Mouse (Mus musculus): ENCODE measurements around the gene Sec16a. TPM values are rescaled to one million over a fixed set of nuclear protein-coding genes. Genes with fewer than 3 reads are reported as not detected.

Gene Sec16a
- 29.4 and 37.1 TPM in 2 replicates for polyA plus RNA-seq (2016; fragmentation: Nextera tagmentation; extraction: Ambion mirVana)

GRCm38 (mm10) chr2:26444946-26445665 lies at the start of gene Sec16a:
Sec16a (minus strand) TSS chr2:26445216.
- Histone ChIP-seq H3K4me1 (peaks cover 28% of the 10 kb centered on the region), H3K27me3 (ENCODE audit: low read depth, poor library complexity, severe bottlenecking) (no peaks in the 10 kb centered on the region), H3K27ac (peak within 1 kb of the TSS; percentile 92), H3K9me3 (replicated peaks) (no peaks in the 10 kb centered on the region), H3K36me3 (peaks cover 19% of the 10 kb centered on the region), H3K4me3 (peak within 1 kb of the TSS; percentile 93)
- peak; percentile 100 for DNase-seq (ENCODE audit: low spot score)
- 1% methylated on average over 61 of the region's 61 CpGs for WGBS

GRCm38 (mm10) chr2:26494396-26494795 lies 49.4 kb upstream of the Sec16a start:
- H3K27ac ChIP-seq, result peak overlapping the region; percentile 83
- peaks cover 96% of the 10 kb centered on the region for H3K4me1 ChIP-seq
- H3K9me3 ChIP-seq (replicated peaks), result no peaks in the 10 kb centered on the region
- 4% methylated on average over 7 of the region's 7 CpGs for WGBS
- H3K36me3 ChIP-seq, result no peaks in the 10 kb centered on the region
- DNase-seq (ENCODE audit: low spot score), result peak; percentile 81
- H3K27me3 ChIP-seq (ENCODE audit: low read depth, poor library complexity, severe bottlenecking), result no peaks in the 10 kb centered on the region
- peak overlapping the region; percentile 18; the same call in 1 of the 2 replicates for H3K4me3 ChIP-seq

- Histone ChIP-seq H3K9me3 (replicated peaks) (no peaks in the 10 kb centered on the region), H3K27ac (peak overlapping the region; percentile 83), H3K27me3 (ENCODE audit: low read depth, poor library complexity, severe bottlenecking) (no peaks in the 10 kb centered on the region), H3K4me1 (peaks cover 99% of the 10 kb centered on the region), H3K4me3 (peak overlapping the region; percentile 14), H3K36me3 (no peaks in the 10 kb centered on the region)
- WGBS, result 20% methylated on average over 9 of the region's 9 CpGs
- DNase-seq (ENCODE audit: low spot score), result peak; percentile 56
These were observed 48.2 kb upstream of the Sec16a start for GRCm38 (mm10) chr2:26493021-26493781.

GRCm38 (mm10) chr2:26490760-26491301 lies 45.8 kb upstream of the Sec16a start:
- H3K27me3 ChIP-seq (ENCODE audit: low read depth, poor library complexity, severe bottlenecking), result no peaks in the 10 kb centered on the region
- H3K9me3 ChIP-seq (replicated peaks), result no peaks in the 10 kb centered on the region
- H3K27ac ChIP-seq, result peak overlapping the region; percentile 50
- peaks cover 100% of the 10 kb centered on the region for H3K4me1 ChIP-seq
- no peak for DNase-seq (ENCODE audit: low spot score)
- no peaks in the 10 kb centered on the region for H3K36me3 ChIP-seq
- 56% methylated on average over 4 of the region's 4 CpGs for WGBS
- no peak overlapping the region for H3K4me3 ChIP-seq

- Histone ChIP-seq H3K4me3 (no peak overlapping the region), H3K36me3 (peaks cover 17% of the 10 kb centered on the region), H3K27me3 (ENCODE audit: low read depth, poor library complexity, severe bottlenecking) (no peaks in the 10 kb centered on the region), H3K4me1 (peaks cover 94% of the 10 kb centered on the region), H3K9me3 (replicated peaks) (no peaks in the 10 kb centered on the region), H3K27ac (peak overlapping the region; percentile 78)
- 46% methylated on average over 9 of the region's 9 CpGs for WGBS
- no peak for DNase-seq (ENCODE audit: low spot score)
These were observed 43.6 kb upstream of the Sec16a start for GRCm38 (mm10) chr2:26488535-26489135.

- peaks cover 94% of the 10 kb centered on the region for H3K4me1 ChIP-seq
- H3K9me3 ChIP-seq (replicated peaks), result no peaks in the 10 kb centered on the region
- H3K36me3 ChIP-seq, result peaks cover 26% of the 10 kb centered on the region
- no peak for DNase-seq (ENCODE audit: low spot score)
- 34% methylated on average over 18 of the region's 18 CpGs for WGBS
- H3K27me3 ChIP-seq (ENCODE audit: low read depth, poor library complexity, severe bottlenecking), result no peaks in the 10 kb centered on the region
- H3K4me3 ChIP-seq, result peak overlapping the region; percentile 11; the same call in 1 of the 2 replicates
- H3K27ac ChIP-seq, result peak overlapping the region; percentile 78
These were observed 42.5 kb upstream of the Sec16a start for GRCm38 (mm10) chr2:26487322-26488021.

- Histone ChIP-seq H3K27me3 (ENCODE audit: low read depth, poor library complexity, severe bottlenecking) (no peaks in the 10 kb centered on the region), H3K27ac (peak overlapping the region; percentile 78), H3K4me3 (peak overlapping the region; percentile 9; the same call in 1 of the 2 replicates), H3K9me3 (replicated peaks) (no peaks in the 10 kb centered on the region), H3K36me3 (peaks cover 29% of the 10 kb centered on the region), H3K4me1 (peaks cover 94% of the 10 kb centered on the region)
- no peak for DNase-seq (ENCODE audit: low spot score)
- 13% methylated on average over 3 of the region's 3 CpGs for WGBS
These were observed 41.9 kb upstream of the Sec16a start for GRCm38 (mm10) chr2:26486835-26487321.

- Histone ChIP-seq H3K9me3 (replicated peaks) (no peaks in the 10 kb centered on the region), H3K27ac (peak overlapping the region; percentile 78), H3K27me3 (ENCODE audit: low read depth, poor library complexity, severe bottlenecking) (no peaks in the 10 kb centered on the region), H3K36me3 (peaks cover 33% of the 10 kb centered on the region), H3K4me3 (peak overlapping the region; percentile 9; the same call in 1 of the 2 replicates), H3K4me1 (peaks cover 94% of the 10 kb centered on the region)
- no peak for DNase-seq (ENCODE audit: low spot score)
- 23% methylated on average over 5 of the region's 5 CpGs for WGBS
These were observed 41.3 kb upstream of the Sec16a start for GRCm38 (mm10) chr2:26486264-26486810.

- H3K4me3 ChIP-seq, result no peak overlapping the region
- H3K27ac ChIP-seq, result peak overlapping the region; percentile 78; the same call in 1 of the 2 replicates
- H3K36me3 ChIP-seq, result peaks cover 39% of the 10 kb centered on the region
- no peak for DNase-seq (ENCODE audit: low spot score)
- H3K9me3 ChIP-seq (replicated peaks), result no peaks in the 10 kb centered on the region
- no peaks in the 10 kb centered on the region for H3K27me3 ChIP-seq (ENCODE audit: low read depth, poor library complexity, severe bottlenecking)
- 40% methylated on average over 7 of the region's 7 CpGs for WGBS
- H3K4me1 ChIP-seq, result peaks cover 88% of the 10 kb centered on the region
These were observed 40.7 kb upstream of the Sec16a start for GRCm38 (mm10) chr2:26485710-26486109.

GRCm38 (mm10) chr2:26485278-26485677 lies 40.3 kb upstream of the Sec16a start:
- Histone ChIP-seq H3K4me3 (no peak overlapping the region), H3K4me1 (peaks cover 83% of the 10 kb centered on the region), H3K27ac (peak overlapping the region; percentile 9; the same call in 1 of the 2 replicates), H3K27me3 (ENCODE audit: low read depth, poor library complexity, severe bottlenecking) (no peaks in the 10 kb centered on the region), H3K9me3 (replicated peaks) (no peaks in the 10 kb centered on the region), H3K36me3 (peaks cover 42% of the 10 kb centered on the region)
- no peak for DNase-seq (ENCODE audit: low spot score)
- WGBS, result 84% methylated on average over 9 of the region's 9 CpGs

- no peaks in the 10 kb centered on the region for H3K27me3 ChIP-seq (ENCODE audit: low read depth, poor library complexity, severe bottlenecking)
- H3K4me1 ChIP-seq, result peaks cover 72% of the 10 kb centered on the region
These were observed 39.2 kb upstream of the Sec16a start for GRCm38 (mm10) chr2:26484169-26484568.

More at GRCm38 (mm10) chr2:26484169-26484568, 39.2 kb upstream of the Sec16a start:
- Histone ChIP-seq H3K27ac (0 out of 2 replicates have a peak overlapping the region, but pooled peaks have one; percentile 16), H3K4me3 (no peak overlapping the region), H3K9me3 (replicated peaks) (no peaks in the 10 kb centered on the region), H3K36me3 (peaks cover 53% of the 10 kb centered on the region)
- 94% methylated on average over 10 of the region's 10 CpGs for WGBS
- no peak for DNase-seq (ENCODE audit: low spot score)

Measured in limb, embryonic 10.5 days (tissue).